Mouse (Mus musculus) R1 (cell line): ENCODE results near the gene Tspyl3.

Experiments
- DNase-seq: peaks from one replicate; pipeline ENCODE4 v3.0.0-alpha.2; 2018; ENCODE audit warnings: low read depth, low spot score

Gene Tspyl3

GRCm38 (mm10) chr2:153175995-153176570, 49.2 kb downstream of the Tspyl3 start:
- DNase-seq = no peak
